Mouse (Mus musculus): Measurements from ENCODE around the gene Aasdh. TPM values are rescaled to one million over a fixed set of nuclear protein-coding genes. Genes with fewer than 3 reads are reported as not detected.

The Aasdh gene
- polyA plus RNA-seq (2015; fragmentation: Nextera tagmentation; extraction: Ambion mirVana) = 15.8 and 16.4 TPM in 2 replicates

DNA sequence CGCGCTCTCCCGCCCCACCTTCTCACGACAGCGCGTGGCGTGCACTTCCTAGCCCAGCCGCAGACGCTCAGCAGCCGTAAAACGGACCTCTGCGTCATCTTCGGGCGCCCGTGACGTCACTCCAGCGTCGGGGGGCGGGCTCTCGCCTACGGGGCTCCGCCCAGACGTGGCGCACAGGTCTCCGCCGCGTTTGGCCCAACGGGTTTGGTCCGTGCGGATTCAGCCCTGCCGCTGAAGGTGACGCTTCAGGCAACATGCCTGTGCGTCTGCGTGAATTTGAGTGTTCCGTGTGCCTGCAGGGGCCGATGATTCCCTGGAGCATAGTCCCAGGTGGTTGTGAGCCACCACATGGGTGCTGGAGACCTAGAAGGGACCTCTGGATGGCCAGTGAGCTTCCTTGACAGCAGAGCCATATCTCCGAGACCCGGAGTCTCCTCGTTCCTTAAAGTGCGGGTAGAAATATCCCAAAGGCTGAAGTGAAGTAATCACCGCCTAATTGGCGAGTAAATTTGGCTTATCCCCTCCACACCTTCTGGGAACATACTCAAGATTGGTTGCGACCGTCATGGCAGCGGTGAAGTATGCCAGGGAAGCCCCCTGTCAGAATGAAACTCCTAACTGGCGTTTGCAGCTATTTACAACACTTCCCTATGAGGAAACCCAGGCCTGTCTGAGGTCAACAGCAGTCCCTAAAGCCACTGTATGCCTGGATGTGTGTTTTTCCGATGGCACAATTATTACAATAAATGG lies at the start of gene Aasdh:
TSS of gene Aasdh (minus strand) at position 110 of the 750 bp plus-strand sequence.
- ATAC-seq (ENCODE audit: insufficient number of reproducible peaks, low FRiP score, low TSS enrichment, low read depth) = peak; percentile 96
- under 1% methylated on average over 47 of the region's 47 CpGs for WGBS

DNA sequence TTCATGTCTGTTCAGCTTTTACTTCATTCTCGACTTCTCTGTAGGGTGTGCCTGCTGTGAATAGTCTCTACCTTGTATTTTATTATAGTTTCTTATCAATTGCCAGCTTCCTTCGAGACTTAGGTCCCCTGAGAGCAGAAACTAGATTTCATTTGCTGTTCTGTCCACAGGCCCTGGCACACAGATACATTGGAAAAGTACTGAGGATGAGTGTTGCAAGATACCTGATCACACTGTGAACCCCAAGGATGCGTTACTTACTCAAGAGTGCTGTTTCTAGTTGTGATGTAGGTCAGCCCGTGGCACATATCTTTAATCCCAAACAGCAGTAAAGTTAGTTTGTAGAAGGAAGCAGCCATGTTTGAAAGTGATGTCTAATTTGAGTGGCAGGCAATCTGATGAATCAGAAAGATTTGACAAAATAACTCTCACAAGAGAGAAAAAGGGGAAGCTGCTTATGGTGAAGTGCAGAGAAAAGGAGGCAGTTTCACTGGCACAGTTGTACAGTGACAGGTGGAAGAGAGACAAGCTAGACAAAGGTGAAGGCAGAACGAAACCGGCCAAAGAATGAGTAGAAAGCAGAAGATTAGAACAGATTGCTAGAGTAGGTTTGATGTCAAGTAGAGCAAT lies 49.1 kb upstream of the Aasdh start:
- Histone ChIP-seq H3K27ac (peak overlapping the region; percentile 61), H3K9me3 (no peaks in the 10 kb centered on the region), H3K9ac (no peak overlapping the region), H3K27me3 (no peaks in the 10 kb centered on the region), H3K36me3 (peaks cover 39% of the 10 kb centered on the region), H3K4me1 (peaks cover 19% of the 10 kb centered on the region; the same call in 1 of the 2 replicates), H3K4me2 (no peak overlapping the region), H3K4me3 (no peak overlapping the region)
- no peak for ATAC-seq (ENCODE audit: insufficient number of reproducible peaks, low FRiP score, low TSS enrichment, low read depth)
- 77% methylated on average over 6 of the region's 6 CpGs for WGBS

More for the DNA sequence above, at the start of gene Aasdh:
- Histone ChIP-seq H3K9me3 (no peaks in the 10 kb centered on the region), H3K9ac (peak within 1 kb of the TSS; percentile 85), H3K36me3 (peaks cover 2% of the 10 kb centered on the region; the same call in 1 of the 2 replicates), H3K4me2 (peak within 1 kb of the TSS; percentile 64), H3K4me3 (peak within 1 kb of the TSS; percentile 76), H3K27me3 (no peaks in the 10 kb centered on the region), H3K27ac (peak within 1 kb of the TSS; percentile 88), H3K4me1 (peaks cover 6% of the 10 kb centered on the region; the same call in 1 of the 2 replicates)

DNA sequence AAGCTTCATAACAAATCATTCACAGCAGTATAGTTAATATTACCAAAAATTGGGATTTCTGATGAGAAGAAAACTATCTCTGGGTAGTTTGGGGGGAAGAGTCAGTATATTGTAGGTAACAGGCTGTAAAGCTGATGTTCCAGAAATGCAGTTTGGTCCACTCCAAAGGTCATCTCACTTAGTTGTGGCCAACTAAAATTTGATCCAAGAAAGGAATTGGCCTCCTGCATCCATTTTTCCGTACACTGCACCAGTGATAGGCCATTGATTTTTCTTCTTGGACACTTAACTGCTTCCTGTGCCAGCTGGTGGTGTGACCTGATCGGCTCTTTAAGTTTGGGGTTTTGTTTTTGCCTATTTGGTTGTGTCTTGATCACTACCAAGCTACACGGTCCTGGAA lies 48.5 kb upstream of the Aasdh start:
- H3K4me1 ChIP-seq = peaks cover 19% of the 10 kb centered on the region; the same call in 1 of the 2 replicates
- WGBS = 71% methylated on average over 3 of the region's 3 CpGs
- no peak overlapping the region for H3K4me3 ChIP-seq
- no peaks in the 10 kb centered on the region for H3K9me3 ChIP-seq
- H3K27ac ChIP-seq = no peak overlapping the region
- peaks cover 34% of the 10 kb centered on the region for H3K36me3 ChIP-seq
- H3K4me2 ChIP-seq = no peak overlapping the region
- H3K27me3 ChIP-seq = no peaks in the 10 kb centered on the region
- H3K9ac ChIP-seq = no peak overlapping the region
- ATAC-seq (ENCODE audit: insufficient number of reproducible peaks, low FRiP score, low TSS enrichment, low read depth) = no peak

DNA sequence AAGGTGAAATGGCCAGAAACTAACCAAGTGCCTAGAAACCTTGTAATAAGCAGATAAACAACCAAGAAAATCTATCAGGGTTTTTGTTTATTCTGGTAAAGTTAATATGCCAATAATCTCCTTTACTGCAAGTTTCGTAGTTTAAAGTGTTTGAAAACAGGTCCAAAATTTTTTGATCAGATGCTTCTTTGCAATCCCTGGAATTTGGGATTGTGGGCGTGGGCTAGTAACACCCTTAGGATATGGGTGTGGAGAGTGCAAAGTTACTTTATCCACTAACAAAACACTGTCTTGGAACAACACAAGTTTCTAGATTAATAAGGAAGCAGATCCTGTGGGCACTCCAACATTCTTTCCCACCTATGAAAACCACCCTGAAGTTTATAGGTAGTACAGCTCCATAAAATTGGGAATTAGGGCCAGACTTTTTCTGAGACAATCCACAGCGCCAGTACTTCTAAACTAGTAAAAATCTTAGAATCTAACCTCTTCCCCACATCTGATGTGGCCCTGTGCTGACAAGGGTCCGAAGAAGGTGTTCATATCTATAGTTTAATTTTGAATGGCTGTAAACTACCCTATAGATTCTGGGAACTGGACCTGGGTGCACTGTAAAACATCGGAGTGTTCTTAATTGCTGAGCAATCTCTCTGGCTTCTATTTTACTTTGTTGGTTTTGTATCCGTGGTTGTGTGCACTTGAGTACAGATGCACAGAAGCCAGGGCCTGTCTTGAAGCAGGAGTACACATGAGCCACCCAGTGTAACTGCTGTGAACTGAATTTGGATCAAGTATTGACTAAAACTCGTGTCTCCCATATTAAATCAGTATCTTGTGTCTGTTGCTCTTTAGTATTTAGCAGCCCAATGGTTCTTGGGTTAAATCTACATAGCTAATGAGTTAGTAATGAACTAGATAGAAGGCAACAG lies 47.1 kb upstream of the Aasdh start:
- peaks cover 19% of the 10 kb centered on the region; the same call in 1 of the 2 replicates for H3K4me1 ChIP-seq
- H3K36me3 ChIP-seq = peaks cover 20% of the 10 kb centered on the region
- H3K27me3 ChIP-seq = no peaks in the 10 kb centered on the region
- H3K27ac ChIP-seq = peak overlapping the region; percentile 96
- peak overlapping the region; percentile 52 for H3K9ac ChIP-seq
- 10% methylated on average over 7 of the region's 7 CpGs for WGBS
- H3K4me2 ChIP-seq = peak overlapping the region; percentile 85
- H3K4me3 ChIP-seq = peak overlapping the region; percentile 72
- H3K9me3 ChIP-seq = no peaks in the 10 kb centered on the region
- no peak for ATAC-seq (ENCODE audit: insufficient number of reproducible peaks, low FRiP score, low TSS enrichment, low read depth)

DNA sequence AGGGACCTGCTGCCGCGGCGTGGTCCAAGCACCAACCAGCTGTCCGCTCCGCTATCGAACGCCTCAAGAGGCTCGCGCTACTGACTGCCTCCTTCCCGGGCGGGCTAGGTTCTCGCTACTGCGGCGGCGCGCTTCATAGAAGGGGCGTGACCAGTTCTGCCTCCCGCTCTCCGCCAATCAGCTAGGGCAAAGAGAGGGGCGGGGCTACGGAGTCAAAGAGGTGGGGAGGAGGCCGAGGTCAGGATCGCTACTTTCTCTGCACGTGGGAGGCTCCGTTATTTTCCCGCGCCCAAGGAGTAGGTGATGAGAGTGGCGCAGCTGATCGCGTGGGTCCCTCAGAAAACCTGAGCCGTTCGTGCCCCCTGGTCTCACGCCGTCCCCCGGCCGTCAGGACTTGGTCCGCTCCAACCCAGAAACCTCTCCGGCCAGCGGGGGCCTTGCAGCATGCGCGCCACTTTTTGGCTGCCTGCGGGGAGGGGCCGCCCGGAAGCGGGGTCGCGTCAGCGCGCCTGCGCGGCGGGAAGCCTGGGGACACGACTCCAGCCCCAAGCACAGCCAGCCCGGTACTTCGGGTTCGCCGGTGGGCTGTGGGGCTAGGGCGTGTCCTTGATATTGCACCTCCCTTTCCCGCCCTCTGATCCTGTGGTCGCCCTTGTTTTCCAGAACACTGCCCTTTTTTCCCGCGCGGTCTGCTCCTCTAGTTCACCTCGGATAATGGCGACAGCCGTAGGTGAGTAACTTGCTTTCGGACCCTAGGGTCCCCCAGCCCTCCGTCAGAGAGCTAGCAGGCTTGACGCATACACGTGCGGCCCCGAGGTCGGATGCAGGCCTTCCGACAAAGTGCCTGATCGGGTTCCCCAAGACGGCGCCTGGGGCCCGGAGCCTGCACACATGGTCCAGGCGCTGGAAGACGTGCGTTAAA lies 46.1 kb upstream of the Aasdh start, which contains the start of the genes Paics and Ppat:
TSS of gene Paics (plus strand) at position 202 of the 922 bp plus-strand sequence.
TSS of gene Ppat (minus strand) at position 473 of the 922 bp plus-strand sequence.
- Histone ChIP-seq H3K4me1 (peaks cover 25% of the 10 kb centered on the region; the same call in 1 of the 2 replicates), H3K9ac (peak within 1 kb of the TSS; percentile 55), H3K27me3 (no peaks in the 10 kb centered on the region), H3K36me3 (peaks cover 10% of the 10 kb centered on the region; the same call in 1 of the 2 replicates), H3K9me3 (no peaks in the 10 kb centered on the region), H3K4me3 (peak within 1 kb of the TSS; percentile 72), H3K4me2 (peak within 1 kb of the TSS; percentile 85), H3K27ac (peak within 1 kb of the TSS; percentile 96)
- ATAC-seq (ENCODE audit: insufficient number of reproducible peaks, low FRiP score, low TSS enrichment, low read depth) = peak; percentile 98
- WGBS = under 1% methylated on average over 81 of the region's 81 CpGs

DNA sequence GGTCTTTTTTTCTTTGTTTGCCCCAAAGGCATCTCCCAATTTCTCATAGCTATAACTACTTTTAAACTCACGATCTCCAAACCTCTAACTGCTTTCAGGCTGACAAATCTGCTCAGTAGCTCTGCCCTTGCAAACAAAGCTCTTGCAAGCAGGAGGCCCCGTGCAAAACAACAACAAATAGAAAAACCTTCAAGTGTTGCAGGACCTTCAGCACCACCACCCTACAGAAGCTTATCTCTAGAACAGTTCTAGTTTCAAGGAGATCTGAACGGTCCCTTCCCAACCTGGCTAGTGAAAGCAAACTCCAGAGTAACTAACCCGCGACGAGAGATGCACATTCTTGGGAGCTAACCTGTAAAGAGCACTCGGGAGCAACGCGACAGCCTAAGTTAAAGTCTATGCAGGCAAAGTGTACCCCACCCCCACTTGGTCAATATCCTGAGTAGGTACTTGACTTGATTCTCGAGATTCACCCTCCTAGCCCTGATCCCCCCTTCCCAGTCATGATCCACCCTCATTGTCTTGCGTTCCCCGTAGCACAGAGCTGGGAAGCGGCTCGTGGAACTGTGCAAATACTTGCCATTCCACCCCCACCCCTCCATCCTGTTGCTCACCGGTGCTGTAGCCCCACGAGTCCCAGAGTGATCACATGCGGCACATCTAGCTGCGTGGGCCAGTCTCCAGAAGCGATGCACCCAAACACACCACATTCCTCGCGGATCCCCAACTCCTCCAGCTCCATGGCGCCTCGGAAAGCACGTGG lies 45.2 kb upstream of the Aasdh start:
- Histone ChIP-seq H3K9me3 (no peaks in the 10 kb centered on the region), H3K27ac (peak overlapping the region; percentile 96), H3K27me3 (no peaks in the 10 kb centered on the region), H3K4me1 (peaks cover 27% of the 10 kb centered on the region; the same call in 1 of the 2 replicates), H3K4me3 (peak overlapping the region; percentile 72), H3K4me2 (peak overlapping the region; percentile 85), H3K36me3 (peaks cover 6% of the 10 kb centered on the region; the same call in 1 of the 2 replicates), H3K9ac (peak overlapping the region; percentile 55)
- under 1% methylated on average over 24 of the region's 24 CpGs for WGBS
- ATAC-seq (ENCODE audit: insufficient number of reproducible peaks, low FRiP score, low TSS enrichment, low read depth) = no peak

DNA sequence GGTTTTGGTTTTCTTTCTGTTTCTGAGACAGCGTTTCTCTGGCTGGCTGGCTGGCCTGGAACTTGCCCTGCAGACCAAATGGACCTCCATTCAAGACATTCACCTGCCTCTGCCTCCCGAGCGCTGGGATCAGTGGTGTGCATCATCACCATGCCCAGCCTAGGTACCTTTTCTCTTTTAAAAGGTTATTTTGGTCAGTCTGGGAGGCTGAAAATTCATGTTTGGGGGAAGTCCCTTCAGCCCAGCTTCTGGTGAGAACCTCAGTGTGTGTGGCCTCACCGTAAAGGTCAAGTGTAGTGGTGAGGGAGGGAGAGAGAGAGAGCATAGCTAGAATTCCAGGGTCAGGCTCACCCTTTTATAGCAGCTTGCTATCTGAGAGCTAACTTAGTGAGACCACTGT lies 42.4 kb upstream of the Aasdh start:
- WGBS = 89% methylated on average over 4 of the region's 4 CpGs

DNA sequence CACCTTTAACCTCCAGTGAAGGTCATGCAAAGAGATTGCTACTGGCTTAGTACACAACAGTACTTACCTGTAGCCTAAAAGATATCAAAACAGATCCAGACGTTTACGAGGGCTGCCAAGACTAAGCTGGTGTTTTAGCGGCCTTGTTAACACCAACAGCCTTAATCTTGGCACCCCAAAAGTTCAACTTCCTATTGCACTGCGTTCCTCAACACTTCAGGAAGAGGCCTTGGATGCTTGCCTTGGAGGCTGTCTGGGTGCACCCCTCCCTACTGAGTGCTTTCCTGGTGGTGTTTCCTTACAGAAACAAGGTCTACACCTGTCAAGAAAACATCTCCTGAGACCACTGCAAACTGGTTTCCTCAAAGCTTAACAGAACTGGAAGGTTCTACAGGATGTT lies 41.8 kb upstream of the Aasdh start:
- no peak overlapping the region for H3K9ac ChIP-seq
- WGBS = 64% methylated on average over 4 of the region's 4 CpGs
- H3K27ac ChIP-seq = no peak overlapping the region
- no peaks in the 10 kb centered on the region for H3K27me3 ChIP-seq
- no peak for ATAC-seq (ENCODE audit: insufficient number of reproducible peaks, low FRiP score, low TSS enrichment, low read depth)
- no peak overlapping the region for H3K4me3 ChIP-seq
- H3K4me1 ChIP-seq = peaks cover 15% of the 10 kb centered on the region; the same call in 1 of the 2 replicates
- H3K9me3 ChIP-seq = no peaks in the 10 kb centered on the region
- H3K4me2 ChIP-seq = no peak overlapping the region
- H3K36me3 ChIP-seq = no peaks in the 10 kb centered on the region

More for the DNA sequence above, 42.4 kb upstream of the Aasdh start:
- peaks cover 22% of the 10 kb centered on the region; the same call in 1 of the 2 replicates for H3K4me1 ChIP-seq
- no peaks in the 10 kb centered on the region for H3K9me3 ChIP-seq
- H3K4me2 ChIP-seq = no peak overlapping the region
- no peaks in the 10 kb centered on the region for H3K36me3 ChIP-seq
- no peak overlapping the region for H3K9ac ChIP-seq
- no peaks in the 10 kb centered on the region for H3K27me3 ChIP-seq
- H3K27ac ChIP-seq = no peak overlapping the region
- no peak for ATAC-seq (ENCODE audit: insufficient number of reproducible peaks, low FRiP score, low TSS enrichment, low read depth)
- no peak overlapping the region for H3K4me3 ChIP-seq

DNA sequence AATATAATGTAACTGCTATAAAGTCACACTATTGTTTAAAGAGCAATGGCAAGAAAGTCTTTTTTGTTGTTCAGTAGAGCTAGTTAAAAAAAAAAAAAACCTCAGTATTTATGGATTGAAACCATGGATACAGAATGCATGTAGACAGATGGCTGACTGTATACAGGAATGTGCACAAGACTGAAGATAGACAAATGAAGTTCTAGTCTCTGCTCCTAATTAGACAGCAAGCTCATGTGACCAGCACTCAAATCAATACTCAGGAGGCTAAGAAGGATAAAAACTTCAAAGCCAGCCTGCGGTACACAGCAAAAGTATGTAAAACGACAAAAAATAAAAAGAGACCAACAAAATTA lies 40.3 kb upstream of the Aasdh start:
- peaks cover 17% of the 10 kb centered on the region; the same call in 1 of the 2 replicates for H3K4me1 ChIP-seq
- ATAC-seq (ENCODE audit: insufficient number of reproducible peaks, low FRiP score, low TSS enrichment, low read depth) = no peak
- H3K27me3 ChIP-seq = no peaks in the 10 kb centered on the region
- H3K27ac ChIP-seq = no peak overlapping the region
- 60% methylated on average over 2 of the region's 2 CpGs for WGBS
- H3K9ac ChIP-seq = no peak overlapping the region
- no peaks in the 10 kb centered on the region for H3K9me3 ChIP-seq
- 0 out of 2 replicates have a peak, but pooled peaks cover 2% of the 10 kb centered on the region for H3K36me3 ChIP-seq
- H3K4me2 ChIP-seq = no peak overlapping the region
- no peak overlapping the region for H3K4me3 ChIP-seq

All from limb, embryonic 15.5 days (tissue).